Mouse (Mus musculus): ENCODE measurements around the gene Gtsf1.

The Gtsf1 gene

DNA sequence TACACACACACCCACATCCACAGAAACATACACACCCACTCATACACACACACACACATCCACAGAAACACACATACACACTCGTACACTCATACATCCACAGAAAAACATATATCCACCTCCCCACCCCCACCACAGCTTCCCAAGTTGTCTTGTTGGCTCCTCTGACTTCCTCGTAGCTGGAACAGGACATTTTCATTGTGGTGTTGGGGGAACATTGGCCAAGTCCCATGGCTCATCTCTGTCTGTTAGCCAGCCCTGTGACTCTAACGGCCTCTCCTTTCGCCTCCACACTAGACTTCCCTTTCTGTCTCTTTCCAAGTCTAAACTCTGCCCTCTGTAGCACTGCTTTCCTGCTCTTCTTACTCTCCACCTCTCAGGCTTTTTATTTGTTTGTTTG lies 72.5 kb downstream of the Gtsf1 start:
- no peak for DNase-seq (ENCODE audit: low spot score)

GRCm38 (mm10) chr15:103356130-103356529 lies 74.1 kb downstream of the Gtsf1 start:
- DNase-seq (ENCODE audit: low spot score), result no peak

DNA sequence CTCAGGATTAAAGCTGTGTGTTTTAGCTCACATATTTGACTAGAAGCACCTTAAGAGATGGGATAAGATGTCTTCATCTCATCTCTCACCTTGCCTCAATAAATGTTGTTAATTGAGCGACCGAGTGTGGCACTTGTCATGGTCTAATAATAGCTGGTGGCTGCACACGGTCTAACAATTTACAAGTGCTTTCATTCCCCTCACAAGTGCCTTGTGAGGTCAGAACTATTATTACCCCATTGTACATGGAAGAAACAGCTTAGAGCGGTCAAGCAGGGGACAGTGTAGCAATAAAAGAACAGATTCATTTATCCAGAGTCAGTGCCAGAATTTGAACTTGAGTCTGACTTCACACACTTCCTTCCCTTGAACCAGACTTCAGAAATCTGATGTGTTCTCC lies 74.8 kb downstream of the Gtsf1 start:
- DNase-seq (ENCODE audit: low spot score), result no peak

DNA sequence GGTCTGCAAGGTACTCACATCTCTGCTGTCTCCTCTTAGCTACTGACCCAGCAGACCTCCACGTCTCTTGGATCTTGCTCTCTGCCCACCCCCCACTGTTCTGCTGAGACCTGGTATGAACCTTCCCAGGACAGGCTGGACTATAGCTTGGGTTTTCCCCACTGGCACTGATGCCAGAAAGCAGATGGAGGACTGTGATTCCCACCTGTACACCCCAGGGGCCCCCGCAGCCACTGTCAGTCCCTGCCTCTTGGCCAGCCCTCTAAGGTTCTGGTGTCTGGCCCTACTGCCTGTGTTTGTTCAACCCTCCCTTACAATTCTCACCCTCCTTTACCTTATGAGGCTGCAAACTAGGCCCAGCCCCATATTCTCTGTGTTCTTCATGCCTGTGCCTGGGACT lies 75.6 kb downstream of the Gtsf1 start:
- no peak for DNase-seq (ENCODE audit: low spot score)

DNA sequence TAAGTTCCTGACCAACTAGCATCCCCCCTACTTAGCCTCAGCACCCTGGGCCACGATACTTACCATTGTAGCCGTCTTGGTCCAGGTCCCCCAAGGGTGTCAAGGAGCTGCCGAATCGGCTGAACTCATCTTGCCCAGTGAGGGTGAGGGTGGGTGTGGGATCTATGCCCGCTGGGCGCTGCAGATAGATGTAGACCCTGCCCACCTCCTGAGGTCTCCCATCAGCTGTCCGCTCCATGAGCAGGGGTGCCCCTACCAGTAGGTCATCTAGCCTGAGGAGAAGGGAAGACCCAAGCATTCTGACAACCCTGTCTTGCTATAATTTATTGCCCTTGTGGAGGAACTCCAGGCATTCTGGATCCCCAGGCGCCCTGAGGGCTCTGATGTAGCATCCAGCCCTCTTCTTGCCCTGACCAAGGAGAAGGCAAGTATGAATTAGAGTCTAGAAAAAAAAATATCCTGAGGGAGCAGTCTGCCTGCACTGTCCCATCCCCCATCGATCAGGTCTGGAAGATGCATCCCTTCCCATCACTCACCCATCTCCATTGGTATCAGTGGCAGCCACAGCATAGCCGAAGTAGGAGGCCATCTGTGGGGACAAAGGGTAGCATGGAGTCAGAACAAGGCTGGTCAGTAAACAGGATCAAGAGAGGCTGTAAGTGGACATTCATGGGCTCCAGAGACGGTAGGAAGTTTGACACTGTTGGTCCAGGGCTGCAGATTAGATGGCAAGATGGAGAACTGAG lies 76.6 kb downstream of the Gtsf1 start:
- DNase-seq (ENCODE audit: low spot score), result no peak

- peak; percentile 75 for DNase-seq (ENCODE audit: low spot score)
Measured at GRCm38 (mm10) chr15:103352856-103353255, 77.4 kb downstream of the Gtsf1 start.

Data from testis, postnatal 10 days (tissue).